14 mouse cellular contexts compared by ENCODE assay signal in genomic region chr12:17779093-17779492, GRCm38 (mm10).
DNase-seq lines count a peak whose midpoint lies in the region; ATAC-seq and TF ChIP-seq lines count a peak whose summit lies in the region.
"Had no signal": no experiment of that assay in that cellular context is flagged by ENCODE, and none has a peak within 500 bp of the region (broad histone marks: within the 10 kb centered on the region; RNA-seq: fewer than 3 reads in every experiment).

No protein-coding gene starts in this region.

- H3K4me3 ChIP-seq in forebrain, embryonic 16.5 days (replicated peaks; ENCODE audit: low read length) = no peak overlapping the region
- no peak overlapping the region for H3K4me3 ChIP-seq in forebrain, postnatal 0 days (ENCODE audit: low read depth, low read length)
- H3K4me3 ChIP-seq in midbrain, embryonic 13.5 days (replicated peaks) = no peak overlapping the region
- no peak overlapping the region for H3K4me3 ChIP-seq in liver, embryonic 11.5 days (ENCODE audit: low read depth, low read length)
- H3K4me3 ChIP-seq: embryonic facial prominence, embryonic 12.5 days; erythroblast, embryonic 14.5 days; heart, embryonic 13.5 days; left cerebral cortex, adult 2 months; limb, embryonic 10.5 days had no signal

- no peaks in the 10 kb centered on the region for H3K27me3 ChIP-seq in forebrain, embryonic 16.5 days (replicated peaks; ENCODE audit: control insufficient read depth, insufficient read depth, low read length)
- no peaks in the 10 kb centered on the region for H3K27me3 ChIP-seq in forebrain, postnatal 0 days (ENCODE audit: insufficient read depth, low read length)
- H3K27me3 ChIP-seq in midbrain, embryonic 13.5 days = no peaks in the 10 kb centered on the region
- H3K27me3 ChIP-seq in liver, embryonic 11.5 days (replicated peaks; ENCODE audit: control insufficient read depth, insufficient read depth, low read length) = no peaks in the 10 kb centered on the region
- H3K27me3 ChIP-seq: CH12.LX; embryonic facial prominence, embryonic 12.5 days had no signal

- no peaks in the 10 kb centered on the region for H3K4me1 ChIP-seq in forebrain, embryonic 16.5 days (replicated peaks; ENCODE audit: control insufficient read depth, insufficient read depth, low read length)
- no peaks in the 10 kb centered on the region for H3K4me1 ChIP-seq in forebrain, postnatal 0 days (ENCODE audit: insufficient read depth)
- H3K4me1 ChIP-seq in midbrain, embryonic 13.5 days (replicated peaks) = peaks cover 7% of the 10 kb centered on the region
- no peaks in the 10 kb centered on the region for H3K4me1 ChIP-seq in liver, embryonic 11.5 days (replicated peaks; ENCODE audit: control insufficient read depth, insufficient read depth, low read length)
- H3K4me1 ChIP-seq: embryonic facial prominence, embryonic 12.5 days; limb, embryonic 10.5 days had no signal

- DNase-seq in forebrain, postnatal 0 days = no peak
- peak; percentile 21 for DNase-seq in ZHBTc4 (ENCODE audit: low read depth, low spot score)
- peak; percentile 41 for DNase-seq in retina, embryonic 14.5 days (ENCODE audit: low spot score)
- no peak for DNase-seq in liver, embryonic 11.5 days (ENCODE audit: low spot score)
- DNase-seq in frontal cortex, postnatal 25 days (ENCODE audit: low spot score in 2 of 2) = no peak
- DNase-seq: adrenal gland, adult 8-10 months had no signal

- H3K9me3 ChIP-seq in forebrain, embryonic 16.5 days (ENCODE audit: control insufficient read depth, low read length) = no peaks in the 10 kb centered on the region
- H3K9me3 ChIP-seq in forebrain, postnatal 0 days (ENCODE audit: low read length) = no peaks in the 10 kb centered on the region
- H3K9me3 ChIP-seq in midbrain, embryonic 13.5 days = no peaks in the 10 kb centered on the region
- H3K9me3 ChIP-seq in liver, embryonic 11.5 days (ENCODE audit: control insufficient read depth, low read length) = no peaks in the 10 kb centered on the region
- H3K9me3 ChIP-seq: embryonic facial prominence, embryonic 12.5 days; heart, embryonic 13.5 days; limb, embryonic 10.5 days had no signal

- WGBS in forebrain, embryonic 16.5 days = 14% methylated on average over 3 of the region's 3 CpGs
- 24% methylated on average over 3 of the region's 3 CpGs for WGBS in forebrain, postnatal 0 days
- 11% methylated on average over 3 of the region's 3 CpGs for WGBS in midbrain, embryonic 13.5 days
- WGBS in liver, embryonic 11.5 days = 47% methylated on average over 3 of the region's 3 CpGs

- TF ChIP-seq CTCF in forebrain, postnatal 0 days (IDR thresholded peaks at IDR 0.05; ENCODE audit: low read depth) = no peak

- ATAC-seq in forebrain, embryonic 16.5 days = peak; percentile 43; the same call in 1 of the 2 replicates
- no peak for ATAC-seq in forebrain, postnatal 0 days
- ATAC-seq in midbrain, embryonic 13.5 days = peak; percentile 80
- no peak for ATAC-seq in liver, embryonic 11.5 days (replicated peaks; ENCODE audit: low FRiP score)

- no peak overlapping the region for H3K27ac ChIP-seq in forebrain, embryonic 16.5 days (ENCODE audit: low read length)
- H3K27ac ChIP-seq in forebrain, postnatal 0 days (ENCODE audit: low read depth, low read length) = no peak overlapping the region
- peak overlapping the region; percentile 25; the same call in 1 of the 2 replicates for H3K27ac ChIP-seq in midbrain, embryonic 13.5 days
- no peak overlapping the region for H3K27ac ChIP-seq in liver, embryonic 11.5 days (ENCODE audit: low read depth, low read length)
- H3K27ac ChIP-seq: embryonic facial prominence, embryonic 12.5 days; heart, embryonic 13.5 days; left cerebral cortex, adult 2 months; limb, embryonic 10.5 days had no signal

- no peaks in the 10 kb centered on the region for H3K36me3 ChIP-seq in forebrain, embryonic 16.5 days (ENCODE audit: control insufficient read depth, insufficient read depth)
- no peaks in the 10 kb centered on the region for H3K36me3 ChIP-seq in forebrain, postnatal 0 days (ENCODE audit: insufficient read depth)
- H3K36me3 ChIP-seq in midbrain, embryonic 13.5 days = no peaks in the 10 kb centered on the region
- H3K36me3 ChIP-seq in liver, embryonic 11.5 days (ENCODE audit: control insufficient read depth, insufficient read depth, low read length) = no peaks in the 10 kb centered on the region
- H3K36me3 ChIP-seq: embryonic facial prominence, embryonic 12.5 days; heart, embryonic 13.5 days; limb, embryonic 10.5 days had no signal

- H3K4me2 ChIP-seq in forebrain, embryonic 16.5 days (ENCODE audit: low read length) = no peak overlapping the region
- H3K4me2 ChIP-seq in forebrain, postnatal 0 days (ENCODE audit: low read depth) = no peak overlapping the region
- no peak overlapping the region for H3K4me2 ChIP-seq in midbrain, embryonic 13.5 days (replicated peaks)
- H3K4me2 ChIP-seq in liver, embryonic 11.5 days = no peak overlapping the region
- H3K4me2 ChIP-seq: embryonic facial prominence, embryonic 12.5 days; heart, embryonic 13.5 days had no signal

- H3K9ac ChIP-seq in forebrain, embryonic 16.5 days (replicated peaks; ENCODE audit: low read depth, low read length) = no peak overlapping the region
- H3K9ac ChIP-seq in forebrain, postnatal 0 days = no peak overlapping the region
- H3K9ac ChIP-seq in midbrain, embryonic 13.5 days (replicated peaks) = no peak overlapping the region
- no peak overlapping the region for H3K9ac ChIP-seq in liver, embryonic 11.5 days (ENCODE audit: low read depth, low read length)
- H3K9ac ChIP-seq: embryonic facial prominence, embryonic 12.5 days; heart, embryonic 13.5 days had no signal

Comparison
In these comparisons a context has a peak if more than half of its experiments do, and no peak if none do; other contexts are left out.
1. ATAC-seq: peak in forebrain, embryonic 16.5 days (single experiment) and midbrain, embryonic 13.5 days (single experiment); none in forebrain, postnatal 0 days (single experiment) and liver, embryonic 11.5 days (single experiment).
2. DNase-seq: peak in ZHBTc4 (single experiment) and retina, embryonic 14.5 days (single experiment); none in forebrain, postnatal 0 days (single experiment), liver, embryonic 11.5 days (single experiment) and frontal cortex, postnatal 25 days (0 of 2).